Mouse (Mus musculus) heart, adult 18-20 months (tissue): Measurements from ENCODE around the gene Eme2. TPM values are rescaled to one million over a fixed set of nuclear protein-coding genes. Genes with fewer than 3 reads are reported as not detected.
"Not testable (repeated sequence)": the region's sequence is repeated elsewhere in the genome, so short reads cannot be mapped to it uniquely, and the experiment has no call there.

Source experiments
- DNase-seq, 2 experiments: peaks; one replicate each; pipeline ENCODE4 v3.0.0; 2021 to 2022; ENCODE audit warnings: mixed read lengths in 1 of 2
- long read RNA-seq, 2 experiments: library from polyadenylated mRNA; stranded (forward); transcript quantifications; one replicate each; pipeline ENCODE4 v2.0.0; 2021
- total RNA-seq, 2 experiments: library from RNA; stranded (reverse); gene quantifications; 2 replicates each; pipeline ENCODE4 v1.2.3; 2021

Gene Eme2
- total RNA-seq: 10 to 100 TPM; 18.4 to 22.3 TPM
- long read RNA-seq, experiment 1, transcript Eme2-202 (8 exons, 1,521 nt): major isoform, 16 of 20 reads
- long read RNA-seq, experiment 1, partial matches to known transcripts: 2 of 20 reads
- long read RNA-seq, experiment 1, other reads (novel, unspliced or antisense): 2 of 20 reads
- long read RNA-seq, experiment 2, full-length matches to known transcripts: 8 of 11 reads
- long read RNA-seq, experiment 2, partial matches to known transcripts: 0 of 11 reads
- long read RNA-seq, experiment 2, other reads (novel, unspliced or antisense): 3 of 11 reads

DNA sequence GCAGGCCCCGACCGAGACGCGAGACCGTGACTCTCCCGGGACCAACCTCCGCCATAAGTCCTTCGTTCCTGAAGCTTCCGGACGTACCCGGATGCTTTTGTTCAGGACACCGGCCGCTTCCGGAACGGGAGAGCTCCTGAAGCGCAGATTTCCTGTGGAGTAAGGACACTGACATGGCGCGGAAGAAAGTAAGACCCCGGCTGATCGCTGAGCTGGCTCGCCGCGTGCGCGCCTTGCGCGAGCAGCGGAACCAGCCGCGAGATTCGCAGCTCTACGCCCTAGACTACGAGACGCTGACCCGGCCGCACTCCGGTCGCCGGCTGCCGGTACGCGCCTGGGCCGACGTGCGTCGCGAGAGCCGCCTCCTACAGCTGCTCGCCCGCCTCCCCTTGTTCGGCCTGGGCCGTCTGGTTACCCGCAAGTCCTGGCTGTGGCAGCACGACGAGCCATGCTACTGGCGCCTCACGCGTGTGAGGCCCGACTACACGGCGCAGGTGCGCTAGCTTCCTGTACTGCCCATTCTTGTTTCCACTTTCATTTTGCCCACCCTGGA is at the start of gene Eme2, which contains the start of gene Mrps34:
Eme2 (minus strand) TSS at position 93 of the 553 bp plus-strand sequence.
Mrps34 (plus strand) TSS at position 122 of the 553 bp plus-strand sequence.
- DNase-seq: peak; percentile 89 to 91

DNA sequence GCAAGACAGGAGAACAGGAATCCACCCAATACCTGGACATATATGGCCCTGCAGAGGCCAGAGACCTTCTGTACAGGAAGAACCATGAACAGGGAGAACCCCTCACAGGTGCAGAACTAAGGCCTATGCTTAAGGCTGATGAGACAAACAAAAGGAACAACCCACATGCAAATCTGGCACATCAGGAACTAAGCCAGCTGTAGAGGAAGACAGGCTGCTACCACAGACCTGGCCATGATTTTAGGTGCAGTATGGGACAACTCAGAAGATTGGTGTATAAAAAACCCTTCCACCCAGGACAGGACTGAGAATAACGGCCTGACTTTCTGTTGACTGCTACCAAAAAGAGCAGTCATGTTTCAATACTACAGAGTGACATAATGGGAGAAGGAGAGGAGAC is 48.7 kb upstream of the Eme2 start:
- not testable (repeated sequence) for DNase-seq

DNA sequence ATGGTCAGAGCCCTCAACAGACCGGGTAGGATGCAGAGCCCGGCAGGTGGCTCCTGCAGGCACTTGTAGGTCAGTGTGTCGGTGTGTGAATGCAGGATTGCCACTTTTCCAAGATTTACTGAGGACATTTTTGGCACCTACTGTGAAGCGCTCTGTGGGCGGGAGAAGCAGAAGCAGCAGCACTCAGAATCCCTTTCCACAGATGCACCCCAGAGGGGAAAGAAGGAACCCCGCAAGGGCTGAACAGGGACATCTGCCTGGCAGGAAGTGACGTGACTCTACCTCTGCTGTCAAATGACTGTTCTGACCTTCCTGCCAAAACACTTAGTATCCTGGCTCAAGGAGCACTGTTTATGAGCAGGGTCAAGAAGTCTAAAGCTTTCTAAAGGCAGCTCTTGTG is 48.1 kb upstream of the Eme2 start:
- DNase-seq: no peak

DNA sequence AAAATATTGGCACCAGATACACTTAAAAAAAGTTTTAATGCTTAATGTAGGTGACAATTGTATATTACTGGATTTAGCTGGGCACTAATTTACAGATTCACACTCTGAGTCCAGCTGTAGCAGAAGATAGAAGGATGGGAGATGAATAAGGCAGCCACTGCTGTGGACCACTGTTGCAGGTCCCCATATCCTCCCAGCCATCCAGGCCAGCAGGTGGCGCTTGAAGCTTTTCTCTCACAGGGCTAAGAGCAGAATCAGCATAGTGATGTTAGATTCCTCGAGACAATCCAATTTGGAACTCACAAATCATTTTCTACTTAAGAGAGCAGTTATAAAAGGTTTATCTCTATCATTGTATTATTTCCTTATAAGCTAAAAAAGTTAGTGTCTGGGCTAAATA is 47.6 kb upstream of the Eme2 start:
- DNase-seq: peak; percentile 28 to 65

DNA sequence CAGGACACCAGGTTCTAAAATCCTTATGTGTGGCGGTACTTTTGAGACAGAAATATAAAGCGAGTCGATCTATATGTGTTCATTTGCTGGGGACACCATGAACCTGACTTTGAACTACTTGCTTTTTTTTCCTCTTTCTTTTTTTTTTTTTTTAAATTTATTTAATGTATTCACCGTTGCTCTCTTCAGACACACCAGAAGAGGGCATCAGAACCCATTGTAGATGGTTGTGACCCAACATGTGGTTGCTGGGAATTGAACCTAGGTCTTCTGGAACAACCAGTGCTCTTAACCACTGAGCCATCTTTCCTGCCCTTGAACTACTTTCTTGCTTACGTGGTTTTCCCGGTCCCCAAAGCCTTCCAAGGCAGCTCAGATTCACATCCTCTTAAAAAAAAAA is 42.4 kb upstream of the Eme2 start:
- no peak for DNase-seq

DNA sequence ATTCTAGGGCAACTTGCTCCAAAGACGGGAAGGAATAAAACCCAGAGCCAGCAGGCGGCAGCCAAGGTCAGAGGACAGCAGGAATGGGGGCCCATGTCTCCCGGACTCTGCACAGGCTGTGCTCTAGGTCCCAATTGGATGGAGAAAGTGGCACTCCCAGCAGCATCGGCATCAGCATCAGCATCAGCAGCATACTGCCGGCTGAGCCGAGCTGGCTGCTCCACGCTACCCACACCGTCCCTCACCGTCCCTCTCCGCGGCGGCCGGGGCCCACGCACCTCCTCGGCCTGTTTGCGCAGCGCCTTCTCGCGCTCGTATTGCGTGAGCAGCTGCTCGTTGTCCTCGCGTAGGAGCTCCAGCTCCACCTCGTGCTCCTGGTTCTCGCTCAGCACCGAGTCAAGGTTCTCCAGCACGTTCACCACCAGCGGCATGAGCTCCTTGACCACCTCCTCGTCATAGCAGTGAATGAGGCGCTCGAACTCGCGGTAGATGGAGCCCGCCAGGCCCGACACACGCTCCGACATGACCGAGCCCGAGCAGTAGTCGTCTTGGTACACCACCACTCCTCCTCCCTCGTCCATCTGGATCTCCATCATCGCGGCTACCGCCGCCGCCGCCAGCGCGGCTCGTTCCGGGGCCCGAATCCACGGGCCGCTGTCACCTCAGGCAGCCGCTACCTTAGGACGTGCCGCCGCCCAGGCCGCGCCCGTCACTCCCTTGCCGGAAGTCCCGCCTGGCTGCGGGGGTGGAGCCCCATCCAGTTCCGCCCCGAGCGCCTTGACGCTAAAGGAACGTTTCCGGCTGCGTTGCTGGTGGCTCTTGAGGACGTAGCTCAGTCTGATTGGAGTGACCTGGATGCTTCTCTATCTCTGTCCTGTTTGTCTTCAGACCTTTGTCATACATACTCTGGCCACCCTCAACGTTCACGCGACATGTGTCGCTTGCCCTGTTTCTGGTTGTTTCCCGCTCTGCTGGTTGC is 41.7 kb upstream of the Eme2 start, which contains the start of gene Mapk8ip3:
Mapk8ip3 (minus strand) TSS at position 719 of the 979 bp plus-strand sequence.
- DNase-seq: peak; percentile 97

DNA sequence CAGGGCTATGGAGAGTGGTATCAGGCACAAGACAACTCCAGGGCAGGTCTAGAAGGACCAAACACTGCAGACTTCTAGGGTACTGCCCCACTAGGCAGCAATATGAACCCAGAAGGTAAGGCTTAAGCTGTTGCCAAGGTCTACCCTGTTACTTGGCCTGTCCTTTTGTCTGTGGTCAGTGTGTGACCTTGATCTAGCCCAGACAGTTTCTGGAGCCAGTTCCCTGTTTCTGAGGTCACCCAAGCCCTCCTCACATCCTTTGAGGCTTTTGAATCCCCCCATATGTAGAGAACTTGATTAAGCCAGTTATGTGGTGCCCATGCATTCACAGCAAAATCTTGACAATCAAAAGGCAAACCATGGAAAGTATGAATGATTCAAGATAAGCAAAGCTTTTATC is 40.8 kb upstream of the Eme2 start:
- DNase-seq: no peak

DNA sequence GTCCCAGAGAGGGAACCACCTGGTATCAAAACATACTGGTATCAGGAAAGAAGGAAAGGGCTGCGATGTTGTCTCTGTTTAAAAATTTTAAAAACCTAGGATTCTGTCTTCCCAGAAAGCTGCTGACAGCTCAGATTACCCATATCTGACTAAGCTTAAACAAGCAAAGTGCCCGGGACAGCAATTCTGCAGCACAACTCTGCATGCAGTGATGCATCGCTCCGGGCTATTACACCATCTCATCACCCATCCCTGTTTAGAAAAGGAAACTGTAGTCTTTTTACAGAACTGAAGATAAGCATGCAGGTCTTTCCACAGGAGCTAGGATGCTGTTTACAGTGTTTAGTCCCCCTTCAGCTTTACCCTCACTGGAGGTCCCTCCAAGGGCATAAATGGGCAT is 40.0 kb upstream of the Eme2 start:
- DNase-seq: no peak

DNA sequence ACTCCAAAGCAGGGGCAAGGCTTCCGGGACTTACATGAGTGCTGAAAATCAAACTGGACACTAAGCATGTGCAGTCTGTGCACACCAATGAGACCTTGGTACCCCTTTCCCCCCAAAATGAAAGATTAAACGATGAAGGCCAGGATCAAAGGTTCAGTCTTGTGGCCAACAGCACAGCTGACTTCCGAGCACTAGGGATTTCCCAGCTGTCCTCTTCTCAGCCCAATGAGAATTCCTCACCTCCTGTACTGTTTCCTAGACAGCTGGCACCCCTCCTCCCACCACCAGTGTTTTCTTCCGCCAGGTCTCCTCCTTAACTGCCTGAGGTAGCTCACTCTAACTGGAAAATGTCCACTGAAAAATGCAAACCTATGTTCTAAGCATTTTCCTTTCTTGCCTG is 38.3 kb upstream of the Eme2 start:
- DNase-seq: no peak

DNA sequence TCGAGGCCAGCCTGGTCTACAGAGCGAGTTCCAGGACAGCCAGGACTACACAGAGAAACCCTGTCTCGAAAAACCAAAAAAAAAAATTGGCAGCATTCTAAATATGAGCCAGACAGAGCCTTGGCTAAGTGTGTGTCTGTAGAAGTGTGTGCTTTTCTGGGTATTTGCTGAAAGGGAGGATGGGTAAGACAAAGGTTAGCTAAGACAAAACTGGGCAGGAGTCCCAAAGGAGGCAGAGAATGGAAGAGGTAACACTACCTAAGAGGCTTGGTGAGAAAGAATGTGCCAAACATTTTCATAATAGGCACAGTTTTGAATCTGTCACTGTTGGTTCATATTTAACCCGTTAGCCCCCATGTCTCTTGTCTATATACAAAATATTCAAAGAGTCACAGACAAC is 37.5 kb upstream of the Eme2 start:
- DNase-seq: no peak

DNA sequence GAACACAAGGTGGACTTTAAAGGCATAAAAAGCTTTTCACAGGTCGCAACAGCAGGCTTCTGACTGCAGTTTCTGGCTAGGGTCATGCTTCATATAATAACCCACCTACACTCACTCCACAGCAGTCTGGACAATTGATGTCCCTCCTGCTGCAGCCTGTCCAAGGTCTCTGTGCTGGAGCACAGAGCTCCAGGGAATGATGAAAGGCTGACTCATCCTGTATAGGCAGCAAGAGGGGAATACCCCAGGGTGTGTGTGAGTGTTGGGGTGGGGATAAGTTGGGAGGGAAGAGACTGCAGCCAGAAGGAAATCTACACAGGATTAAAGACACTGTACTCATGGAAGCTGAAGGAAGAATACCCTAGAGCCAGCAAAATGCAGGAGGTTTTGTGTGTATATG is 34.6 kb upstream of the Eme2 start:
- peak in 1 of 2 experiments; percentile 8 for DNase-seq

DNA sequence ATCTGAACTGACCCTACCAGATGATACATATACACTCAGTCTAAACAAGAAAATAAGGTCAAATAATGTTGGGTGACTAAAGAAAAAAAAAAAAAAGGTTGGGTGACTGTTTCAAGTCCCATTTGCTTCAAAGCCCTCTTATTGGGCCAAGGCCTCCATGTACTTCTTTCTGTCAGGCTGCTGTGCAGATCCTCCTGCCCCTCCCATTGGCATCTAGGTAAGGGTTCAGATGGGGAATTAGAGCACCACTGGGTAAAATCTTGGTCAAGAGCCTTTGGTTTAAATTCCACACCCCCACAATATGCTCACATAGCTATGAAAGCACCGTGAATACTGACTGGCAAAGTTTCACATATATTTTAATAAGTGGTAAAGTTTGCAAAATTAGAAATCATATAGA is 28.4 kb upstream of the Eme2 start:
- no peak for DNase-seq

DNA sequence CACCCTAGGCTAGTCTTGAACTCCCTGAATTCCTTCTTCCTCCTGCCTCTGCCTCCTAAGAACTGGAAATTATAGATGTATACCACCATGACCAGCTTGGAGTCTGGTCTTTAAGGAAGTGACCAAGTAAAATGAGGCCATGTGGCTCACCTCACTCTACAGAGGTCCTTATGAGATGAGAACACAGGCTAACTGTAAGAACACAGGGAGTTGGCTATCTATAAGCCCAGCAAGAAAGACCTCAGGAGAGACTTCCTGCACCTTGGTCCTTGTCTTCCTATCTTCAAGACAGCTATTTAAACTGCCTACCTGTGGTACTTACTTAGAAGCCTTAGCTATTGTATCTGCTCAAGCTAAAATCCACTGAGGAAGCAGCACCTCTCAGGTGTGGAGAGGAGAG is 19.1 kb upstream of the Eme2 start:
- no peak for DNase-seq

DNA sequence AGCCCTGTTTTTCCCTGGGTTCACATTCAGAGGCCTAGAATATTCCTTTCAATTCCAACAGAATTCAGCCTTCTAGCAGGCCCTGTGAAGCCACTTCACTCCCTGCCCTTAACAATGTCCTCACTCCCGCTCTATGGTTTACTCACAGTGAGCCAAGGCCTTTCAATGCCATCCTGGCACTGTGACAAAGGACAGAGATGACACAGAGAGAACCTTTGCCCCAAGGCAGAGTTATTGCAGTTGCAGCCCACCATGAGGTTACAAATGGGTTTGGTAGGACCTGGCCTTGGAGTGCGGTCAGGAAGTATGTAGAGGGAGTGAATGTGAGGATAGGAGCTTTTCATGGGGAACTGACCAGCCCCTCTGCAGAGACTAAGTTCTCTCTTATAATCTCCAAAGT is 12.7 kb upstream of the Eme2 start:
- no peak for DNase-seq

DNA sequence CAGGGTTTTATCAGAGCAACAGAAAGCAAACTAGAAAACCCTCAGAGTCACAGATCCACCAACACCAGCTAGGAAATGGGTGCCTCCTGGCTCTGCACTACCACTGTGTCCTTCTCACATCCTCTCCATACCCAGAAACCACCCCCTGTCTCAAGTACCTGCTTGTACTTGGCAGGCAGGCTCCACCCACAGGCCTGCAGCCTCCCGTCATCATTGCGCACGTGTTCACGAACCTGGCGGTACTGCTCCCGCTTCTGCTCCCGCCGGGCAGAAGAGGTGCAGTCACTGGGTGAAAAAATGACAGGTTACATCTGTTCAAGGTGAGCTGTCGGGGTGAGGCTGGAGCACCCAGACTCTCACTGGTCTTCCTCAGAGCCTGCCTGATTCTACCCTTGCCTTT is 8.9 kb upstream of the Eme2 start:
- no peak for DNase-seq

DNA sequence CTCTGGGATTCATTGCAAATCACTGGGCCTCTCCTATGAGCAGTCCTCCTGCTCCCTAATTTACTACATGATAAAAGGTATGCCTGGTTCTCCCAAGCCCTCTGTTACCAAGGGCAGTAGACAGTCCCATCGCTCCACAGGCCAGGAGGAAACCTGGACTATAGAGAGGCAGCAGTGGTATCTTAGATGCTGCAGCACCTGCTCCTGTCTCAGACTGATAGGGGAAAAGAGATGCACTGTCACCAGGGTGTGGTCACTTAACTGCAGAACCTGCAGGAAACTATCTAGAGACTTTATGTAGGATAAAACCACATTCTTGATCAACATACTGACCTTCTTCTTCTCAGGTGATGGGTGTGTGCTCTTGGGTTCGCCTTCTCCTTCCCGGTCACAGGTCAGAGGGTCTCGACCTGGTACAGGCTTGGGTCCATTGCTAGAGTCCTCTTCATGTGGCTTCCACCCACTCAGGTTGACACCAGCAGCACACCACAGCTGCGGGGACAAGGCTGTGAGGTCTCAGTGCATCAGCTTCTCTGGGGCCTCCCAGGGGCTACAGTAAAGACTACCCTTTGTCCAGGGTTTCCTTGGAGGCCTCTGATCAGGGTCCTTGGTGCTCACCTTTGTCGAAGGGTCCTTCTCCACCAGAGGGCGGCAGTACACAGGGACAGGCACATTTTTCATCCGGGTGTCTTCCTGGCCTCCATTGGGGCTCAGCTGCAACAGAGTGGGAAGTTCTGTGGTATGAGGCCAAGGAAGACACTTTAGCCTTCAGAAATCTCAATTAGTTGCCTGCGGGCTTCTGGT is 8.0 kb upstream of the Eme2 start:
- no peak for DNase-seq

DNA sequence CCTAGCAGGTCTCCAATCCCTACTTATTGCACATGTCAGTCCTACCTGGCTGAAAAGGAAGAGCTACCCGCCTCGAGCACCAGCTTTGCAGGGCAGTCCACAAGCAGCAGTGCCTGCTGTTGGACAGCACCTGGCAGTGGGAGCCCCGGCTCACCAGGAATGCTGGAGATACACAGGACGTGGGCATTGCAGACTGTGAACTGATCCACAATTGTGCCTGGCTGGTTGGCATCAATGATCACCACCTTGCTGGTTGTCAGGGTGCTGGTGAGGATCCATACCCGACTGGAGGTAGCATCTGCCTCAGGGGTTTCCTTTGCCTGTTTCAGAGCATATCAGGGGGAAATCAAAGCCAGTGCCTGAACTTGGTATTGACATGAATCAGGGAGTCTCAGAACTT is 7.2 kb upstream of the Eme2 start:
- no peak for DNase-seq

DNA sequence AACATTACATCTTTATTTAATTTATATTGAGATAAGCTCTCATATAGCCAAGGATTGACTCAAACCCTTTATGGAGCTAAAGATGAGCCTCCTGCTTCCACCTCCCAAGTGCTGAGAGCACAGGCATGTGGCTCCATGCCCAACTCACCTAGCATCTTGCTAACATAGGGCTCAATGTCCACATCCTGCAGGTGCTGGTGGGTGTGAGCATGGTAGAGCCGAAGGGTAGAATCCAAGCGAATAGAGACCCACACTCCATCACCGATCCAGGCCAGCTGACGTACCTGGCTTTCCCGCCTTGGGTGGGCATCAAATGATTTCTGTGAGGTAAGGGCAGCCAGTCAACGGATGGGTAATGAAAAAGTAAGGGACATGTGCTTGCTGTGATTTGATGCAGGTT is 5.1 kb upstream of the Eme2 start:
- no peak for DNase-seq

DNA sequence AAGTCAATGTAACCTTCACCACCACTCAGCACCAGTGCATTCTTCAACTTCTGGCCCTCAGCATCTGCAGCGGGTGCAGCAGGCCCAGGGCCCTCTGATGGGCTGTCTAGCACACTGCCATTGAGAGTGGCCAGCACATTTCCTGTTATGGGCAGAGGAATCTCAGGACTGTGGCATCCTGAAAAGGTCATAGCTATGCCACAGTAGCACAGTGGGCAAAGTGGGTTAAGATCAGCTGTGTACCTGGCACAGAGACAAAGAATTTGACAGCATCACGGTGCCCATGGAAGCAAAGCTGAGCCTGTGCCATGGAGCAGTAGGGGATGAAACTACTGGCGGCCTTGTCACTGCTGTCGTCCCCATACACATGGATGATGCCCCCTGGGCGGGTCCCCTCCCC is 4.3 kb upstream of the Eme2 start:
- DNase-seq: peak; percentile 62 to 79

DNA sequence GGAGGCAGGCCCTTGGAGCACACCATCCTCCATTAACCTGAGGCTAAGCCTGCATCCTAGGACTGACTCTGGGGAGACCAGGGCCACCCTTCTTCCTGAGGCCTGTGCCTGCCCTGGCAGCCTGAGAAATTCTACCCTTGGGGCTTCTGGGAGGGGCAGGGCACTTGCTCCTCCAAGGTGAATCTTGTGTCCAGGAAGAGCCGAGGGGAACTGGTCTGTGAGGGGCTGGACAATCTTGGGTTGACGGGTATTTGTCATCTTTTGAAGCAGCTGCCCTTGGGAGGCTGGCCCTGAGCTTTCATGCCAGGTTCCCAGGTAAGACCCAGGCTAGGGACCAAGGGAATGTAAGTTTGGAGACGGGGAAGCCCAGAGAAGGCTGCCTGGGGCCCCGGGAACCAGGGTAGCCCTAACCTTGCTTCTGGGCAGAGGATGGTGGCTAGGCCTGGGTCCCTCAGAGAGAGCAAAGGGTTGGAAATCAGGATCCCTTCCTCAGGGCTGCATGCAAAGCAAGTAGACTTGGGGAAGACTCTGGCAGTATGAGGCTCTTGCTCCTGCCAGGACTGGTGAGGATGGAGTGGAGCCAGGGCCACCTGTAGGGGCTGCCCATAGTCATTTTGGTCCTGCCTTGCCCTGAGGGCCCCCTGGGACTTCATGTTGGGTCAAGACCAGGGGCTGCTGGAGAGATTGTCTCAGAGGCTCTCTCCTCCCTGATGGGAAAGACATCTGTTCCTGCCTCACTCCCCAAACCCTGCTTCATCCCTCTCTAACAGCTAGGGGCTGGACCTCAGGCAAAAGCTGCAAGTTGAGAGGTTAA is 3.4 kb upstream of the Eme2 start:
- no peak for DNase-seq

DNA sequence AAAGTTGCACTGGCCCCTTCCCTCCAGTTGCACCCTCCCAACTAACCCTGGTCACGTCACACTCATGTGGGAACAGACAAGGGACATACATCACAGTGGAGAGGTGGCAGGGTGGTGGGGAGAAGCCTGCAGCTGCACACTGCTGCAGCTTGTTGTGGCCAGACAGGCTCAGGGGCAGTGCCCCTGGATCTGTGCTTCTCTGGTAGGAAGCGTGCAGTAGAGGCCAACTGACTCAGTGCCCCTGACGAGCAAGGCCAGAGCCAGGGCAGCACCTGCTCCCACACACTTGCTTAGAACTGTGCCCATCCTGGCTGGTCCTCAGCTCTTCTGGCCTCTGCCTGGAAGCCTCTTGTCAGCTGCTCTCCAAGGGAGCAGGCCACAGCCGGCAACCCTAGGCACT is 2.7 kb upstream of the Eme2 start:
- no peak for DNase-seq

DNA sequence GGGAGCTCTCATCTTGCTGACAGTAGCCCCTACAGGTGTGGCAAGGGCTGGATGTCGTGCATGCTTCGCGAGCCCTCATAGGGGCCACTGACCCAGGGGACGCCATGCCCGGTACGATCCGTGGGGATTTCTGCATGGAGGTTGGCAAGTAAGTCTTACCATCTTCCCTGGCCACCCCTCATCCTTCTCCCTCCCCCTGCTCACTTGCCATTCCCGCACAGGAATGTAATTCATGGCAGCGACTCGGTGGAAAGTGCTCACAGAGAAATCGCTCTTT is 2.0 kb upstream of the Eme2 start:
- no peak for DNase-seq
